Mouse (Mus musculus): ENCODE results near the gene Dctn1. TPM values are rescaled to one million over a fixed set of nuclear protein-coding genes. Genes with fewer than 3 reads are reported as not detected.

The Dctn1 gene
- polyA plus RNA-seq, 1 experiment from 2014 or later = 105 TPM

GRCm38 (mm10) chr6:83125331-83125730, 40.4 kb upstream of the Dctn1 start, which contains the start of gene Ino80b:
Ino80b (minus strand) TSS chr6:83125431.
- Histone ChIP-seq H3K9me3 (replicated peaks) (no peaks in the 10 kb centered on the region), H3K27ac (replicated peaks) (peak within 1 kb of the TSS; percentile 93)
- WGBS = 31% methylated on average over 5 of the region's 5 CpGs

GRCm38 (mm10) chr6:83127419-83127818, 38.3 kb upstream of the Dctn1 start:
- Histone ChIP-seq H3K27ac (replicated peaks) (no peak overlapping the region), H3K9me3 (replicated peaks) (no peaks in the 10 kb centered on the region), H3K4me1 (peaks cover 29% of the 10 kb centered on the region), H3K27me3 (ENCODE audit: low read depth, poor library complexity, severe bottlenecking) (no peaks in the 10 kb centered on the region), H3K36me3 (peaks cover 12% of the 10 kb centered on the region; the same call in 1 of the 2 replicates), H3K4me3 (no peak overlapping the region)
- WGBS = 94% methylated on average over 5 of the region's 5 CpGs
- no peak for DNase-seq (ENCODE audit: low spot score)

More at GRCm38 (mm10) chr6:83125331-83125730, 40.4 kb upstream of the Dctn1 start, which contains the start of gene Ino80b:
- H3K27me3 ChIP-seq (ENCODE audit: low read depth, poor library complexity, severe bottlenecking) = no peaks in the 10 kb centered on the region
- no peak for DNase-seq (ENCODE audit: low spot score)
- H3K4me1 ChIP-seq = peaks cover 42% of the 10 kb centered on the region
- peaks cover 12% of the 10 kb centered on the region; the same call in 1 of the 2 replicates for H3K36me3 ChIP-seq
- H3K4me3 ChIP-seq = peak within 1 kb of the TSS; percentile 89

GRCm38 (mm10) chr6:83131469-83132034, 34.2 kb upstream of the Dctn1 start:
- H3K27ac ChIP-seq (replicated peaks) = no peak overlapping the region
- no peak overlapping the region for H3K4me3 ChIP-seq
- H3K9me3 ChIP-seq (replicated peaks) = no peaks in the 10 kb centered on the region
- peaks cover 17% of the 10 kb centered on the region for H3K27me3 ChIP-seq (ENCODE audit: low read depth, poor library complexity, severe bottlenecking)
- 82% methylated on average over 6 of the region's 6 CpGs for WGBS
- H3K4me1 ChIP-seq = peaks cover 18% of the 10 kb centered on the region
- no peak for DNase-seq (ENCODE audit: low spot score)
- no peaks in the 10 kb centered on the region for H3K36me3 ChIP-seq

- H3K4me1 ChIP-seq = peaks cover 26% of the 10 kb centered on the region
- H3K27ac ChIP-seq (replicated peaks) = no peak overlapping the region
- H3K27me3 ChIP-seq (ENCODE audit: low read depth, poor library complexity, severe bottlenecking) = peaks cover 17% of the 10 kb centered on the region
- no peak for DNase-seq (ENCODE audit: low spot score)
- no peak overlapping the region for H3K4me3 ChIP-seq
- no peaks in the 10 kb centered on the region for H3K9me3 ChIP-seq (replicated peaks)
- 87% methylated on average over 9 of the region's 9 CpGs for WGBS
- no peaks in the 10 kb centered on the region for H3K36me3 ChIP-seq
These were observed 33.4 kb upstream of the Dctn1 start for GRCm38 (mm10) chr6:83132176-83132919.

- H3K4me3 ChIP-seq = no peak overlapping the region
- H3K4me1 ChIP-seq = peaks cover 43% of the 10 kb centered on the region
- H3K36me3 ChIP-seq = no peaks in the 10 kb centered on the region
- H3K27me3 ChIP-seq (ENCODE audit: low read depth, poor library complexity, severe bottlenecking) = peaks cover 17% of the 10 kb centered on the region
- no peak for DNase-seq (ENCODE audit: low spot score)
- H3K9me3 ChIP-seq (replicated peaks) = no peaks in the 10 kb centered on the region
- H3K27ac ChIP-seq (replicated peaks) = no peak overlapping the region
- WGBS = 68% methylated on average over 3 of the region's 3 CpGs
These were observed 31.5 kb upstream of the Dctn1 start for GRCm38 (mm10) chr6:83134226-83134625.

GRCm38 (mm10) chr6:83134951-83135513, 30.7 kb upstream of the Dctn1 start, which contains the start of gene Rtkn:
Rtkn (plus strand) TSS chr6:83135463.
- Histone ChIP-seq H3K27me3 (ENCODE audit: low read depth, poor library complexity, severe bottlenecking) (peaks cover 17% of the 10 kb centered on the region), H3K36me3 (peaks cover 6% of the 10 kb centered on the region), H3K4me3 (peak within 1 kb of the TSS; percentile 74), H3K4me1 (peaks cover 52% of the 10 kb centered on the region), H3K27ac (replicated peaks) (peak within 1 kb of the TSS; percentile 100), H3K9me3 (replicated peaks) (no peaks in the 10 kb centered on the region)
- no peak for DNase-seq (ENCODE audit: low spot score)
- WGBS = 60% methylated on average over 7 of the region's 7 CpGs

- no peaks in the 10 kb centered on the region for H3K9me3 ChIP-seq (replicated peaks)
- DNase-seq (ENCODE audit: low spot score) = peak; percentile 29
- peak overlapping the region; percentile 100 for H3K27ac ChIP-seq (replicated peaks)
- 2% methylated on average over 37 of the region's 37 CpGs for WGBS
- H3K27me3 ChIP-seq (ENCODE audit: low read depth, poor library complexity, severe bottlenecking) = peaks cover 17% of the 10 kb centered on the region
- H3K36me3 ChIP-seq = peaks cover 7% of the 10 kb centered on the region
- peak overlapping the region; percentile 74 for H3K4me3 ChIP-seq
- H3K4me1 ChIP-seq = peaks cover 53% of the 10 kb centered on the region
These were observed 30.1 kb upstream of the Dctn1 start for GRCm38 (mm10) chr6:83135571-83136161.

GRCm38 (mm10) chr6:83136291-83136880, 29.3 kb upstream of the Dctn1 start:
- peaks cover 7% of the 10 kb centered on the region for H3K36me3 ChIP-seq
- H3K4me1 ChIP-seq = peaks cover 56% of the 10 kb centered on the region
- DNase-seq (ENCODE audit: low spot score) = no peak
- H3K27ac ChIP-seq (replicated peaks) = peak overlapping the region; percentile 100
- peaks cover 20% of the 10 kb centered on the region for H3K27me3 ChIP-seq (ENCODE audit: low read depth, poor library complexity, severe bottlenecking)
- H3K4me3 ChIP-seq = peak overlapping the region; percentile 74
- H3K9me3 ChIP-seq (replicated peaks) = no peaks in the 10 kb centered on the region
- 10% methylated on average over 5 of the region's 5 CpGs for WGBS

- Histone ChIP-seq H3K36me3 (peaks cover 7% of the 10 kb centered on the region), H3K27me3 (ENCODE audit: low read depth, poor library complexity, severe bottlenecking) (peaks cover 26% of the 10 kb centered on the region), H3K9me3 (replicated peaks) (no peaks in the 10 kb centered on the region), H3K27ac (replicated peaks) (peak overlapping the region; percentile 100), H3K4me3 (peak overlapping the region; percentile 74), H3K4me1 (peaks cover 62% of the 10 kb centered on the region)
- DNase-seq (ENCODE audit: low spot score) = peak; percentile 89
- WGBS = under 1% methylated on average over 26 of the region's 26 CpGs
These were observed 28.7 kb upstream of the Dctn1 start for GRCm38 (mm10) chr6:83136881-83137575.

- Histone ChIP-seq H3K27ac (replicated peaks) (peak overlapping the region; percentile 100), H3K27me3 (ENCODE audit: low read depth, poor library complexity, severe bottlenecking) (peaks cover 31% of the 10 kb centered on the region), H3K4me1 (peaks cover 68% of the 10 kb centered on the region), H3K4me3 (peak overlapping the region; percentile 74), H3K36me3 (peaks cover 7% of the 10 kb centered on the region), H3K9me3 (replicated peaks) (no peaks in the 10 kb centered on the region)
- WGBS = under 1% methylated on average over 12 of the region's 12 CpGs
- peak; percentile 93 for DNase-seq (ENCODE audit: low spot score)
These were observed 28.2 kb upstream of the Dctn1 start for GRCm38 (mm10) chr6:83137576-83137950.

GRCm38 (mm10) chr6:83138056-83138455, 27.7 kb upstream of the Dctn1 start:
- 1% methylated on average over 11 of the region's 11 CpGs for WGBS
- Histone ChIP-seq H3K4me1 (peaks cover 73% of the 10 kb centered on the region), H3K4me3 (peak overlapping the region; percentile 74), H3K36me3 (peaks cover 7% of the 10 kb centered on the region), H3K27me3 (ENCODE audit: low read depth, poor library complexity, severe bottlenecking) (peaks cover 31% of the 10 kb centered on the region), H3K9me3 (replicated peaks) (no peaks in the 10 kb centered on the region), H3K27ac (replicated peaks) (peak overlapping the region; percentile 100)
- peak; percentile 73 for DNase-seq (ENCODE audit: low spot score)

- 97% methylated on average over 8 of the region's 8 CpGs for WGBS
- no peak overlapping the region for H3K27ac ChIP-seq (replicated peaks)
- H3K9me3 ChIP-seq (replicated peaks) = no peaks in the 10 kb centered on the region
- H3K4me3 ChIP-seq = no peak overlapping the region
- peaks cover 74% of the 10 kb centered on the region for H3K4me1 ChIP-seq
- no peak for DNase-seq (ENCODE audit: low spot score)
- H3K27me3 ChIP-seq (ENCODE audit: low read depth, poor library complexity, severe bottlenecking) = peaks cover 25% of the 10 kb centered on the region
- peaks cover 7% of the 10 kb centered on the region for H3K36me3 ChIP-seq
These were observed 25.7 kb upstream of the Dctn1 start for GRCm38 (mm10) chr6:83140044-83140443.
